18 mouse cellular contexts compared by ENCODE assay signal in the genomic region with DNA sequence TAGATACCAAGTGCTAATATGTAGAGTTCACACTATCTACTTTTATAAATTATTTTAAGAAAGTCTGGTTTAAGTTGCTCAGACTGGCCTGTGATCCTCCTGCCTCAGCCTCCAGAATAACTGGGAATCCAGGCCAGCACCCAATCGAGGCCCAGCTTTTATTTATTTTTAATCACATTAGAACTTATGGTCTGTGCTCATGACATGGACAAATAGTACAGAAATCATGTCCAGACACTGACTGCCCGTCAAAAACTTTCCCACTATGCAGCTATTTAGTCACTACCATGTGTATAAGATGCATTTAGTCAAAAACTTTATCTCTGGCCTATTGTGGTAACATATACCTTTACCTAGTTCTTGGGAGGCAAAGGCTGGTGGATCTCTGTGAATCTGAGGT.
"Had no signal": no experiment of that assay in that cellular context is flagged by ENCODE, and none has a peak within 500 bp of the region (broad histone marks: within the 10 kb centered on the region; RNA-seq: fewer than 3 reads in every experiment).

No protein-coding gene starts in this region.

- H3K4me1 ChIP-seq: midbrain, embryonic 10.5 days; midbrain, embryonic 13.5 days; neural tube, embryonic 13.5 days; neural tube, embryonic 15.5 days had no signal

- H3K27ac ChIP-seq: midbrain, embryonic 10.5 days; midbrain, embryonic 13.5 days; neural tube, embryonic 13.5 days; neural tube, embryonic 15.5 days had no signal

- H3K9ac ChIP-seq: lung, embryonic 14.5 days; midbrain, embryonic 13.5 days; neural tube, embryonic 13.5 days; neural tube, embryonic 15.5 days had no signal

- H3K27me3 ChIP-seq: midbrain, embryonic 13.5 days; neural tube, embryonic 13.5 days; neural tube, embryonic 15.5 days had no signal

- ATAC-seq: midbrain, embryonic 13.5 days; midbrain, embryonic 16.5 days had no signal

- H3K4me3 ChIP-seq: midbrain, embryonic 10.5 days; midbrain, embryonic 13.5 days; myocyte; neural tube, embryonic 13.5 days; neural tube, embryonic 15.5 days had no signal

- H3K4me2 ChIP-seq: lung, embryonic 14.5 days; midbrain, embryonic 13.5 days; neural tube, embryonic 13.5 days; neural tube, embryonic 15.5 days had no signal

- H3K9me3 ChIP-seq: midbrain, embryonic 10.5 days; midbrain, embryonic 13.5 days; neural tube, embryonic 13.5 days; neural tube, embryonic 15.5 days had no signal

- DNase-seq: lung, adult 18-20 months; lung, embryonic 14.5 days; lung, postnatal 10 days; lung, postnatal 4 days; retina, postnatal 1 day; right cerebral cortex, adult 18-20 months; right cerebral cortex, postnatal 25 days; right cerebral cortex, postnatal 4 days; spleen, adult 18-20 months; thymus, adult 18-20 months; thymus, postnatal 14 days; thymus, postnatal 36 days had no signal
